Mouse (Mus musculus) kidney, adult 2 months (tissue): ENCODE data around the gene Fcgr2b.

ENCODE experiments used
- CTCF ChIP-seq: fragments of 200-500 bp; conservative IDR thresholded peaks from 2 replicates; pipeline ENCODE4 v1.5.1; 2011; ENCODE audit warnings: low read depth, mild to moderate bottlenecking, control low read depth, low read length, moderate library complexity, mixed read lengths; ENCODE audit not compliant: insufficient read depth, insufficient read length
- POLR2A ChIP-seq: fragments of 200-500 bp; IDR thresholded peaks from one replicate; pipeline ENCODE4 v1.6.1; 2011; ENCODE audit warnings: low read depth, low read length, control low read depth

DNA sequence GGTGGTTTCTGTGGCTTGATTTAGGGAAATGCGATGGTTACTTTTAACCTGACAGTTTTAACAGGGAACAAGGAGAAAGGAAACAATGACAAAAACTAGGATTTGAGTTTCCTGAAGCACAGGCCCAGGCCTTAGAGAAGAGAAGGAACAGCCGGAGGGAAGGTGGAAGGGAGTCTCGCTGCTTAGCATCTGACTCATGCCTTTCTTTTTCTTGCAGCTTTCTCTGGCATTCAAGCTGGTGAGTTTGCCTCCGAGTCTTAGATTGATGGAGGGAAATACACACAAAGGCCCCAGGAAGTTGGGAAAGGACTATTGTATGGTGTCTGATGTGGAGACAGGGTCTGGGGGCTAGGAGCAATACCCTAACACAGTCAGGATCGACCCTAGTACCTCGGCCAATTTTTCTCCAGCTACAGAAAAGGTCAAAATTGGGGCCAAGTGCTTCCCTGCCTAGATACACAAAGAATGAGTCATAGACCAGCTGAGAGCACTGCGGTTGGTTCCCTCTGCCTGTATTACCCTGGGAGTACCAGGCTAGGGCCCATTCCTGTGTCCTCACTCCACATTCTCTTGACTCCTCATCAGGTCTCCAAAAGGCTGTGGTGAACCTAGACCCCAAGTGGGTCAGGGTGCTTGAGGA lies 43.1 kb upstream of the Fcgr2b start:
- no peak for TF ChIP-seq CTCF
- TF ChIP-seq POLR2A = no peak
